Mouse (Mus musculus): ENCODE measurements at regions not wholly inside any gene's neighbourhood (a gene's known extent, or its start where the extent isn't known, plus 50 kb on each side); places are given as distances from the start of the nearest gene placed in this dataset.

DNA sequence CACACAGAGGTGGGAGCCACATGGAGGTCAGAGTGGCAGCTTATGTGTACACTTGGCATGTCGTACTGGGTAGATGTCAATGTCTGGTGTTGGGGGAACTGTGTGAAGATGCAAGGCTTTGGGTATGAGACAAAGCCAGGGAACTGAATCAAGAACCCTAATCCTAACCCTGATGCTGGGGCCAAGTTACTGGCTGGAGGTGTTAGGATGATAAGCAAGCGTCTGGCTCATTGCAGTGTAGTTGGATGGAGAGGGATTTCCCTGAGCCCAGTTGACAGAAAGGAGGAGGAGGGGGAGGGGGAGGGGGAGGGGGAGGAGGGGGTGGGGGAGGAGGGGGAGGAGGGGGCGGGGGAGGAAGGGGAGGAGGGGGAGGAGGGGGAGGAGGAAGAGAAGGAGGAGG lies 426.3 kb downstream of the Lrig3 start:
- no peak for TF ChIP-seq POLR2A (IDR thresholded peaks at IDR 0.05; ENCODE audit: extremely low read depth, insufficient read depth, low read length)
- no peak for TF ChIP-seq CTCF (IDR thresholded peaks at IDR 0.05; ENCODE audit: extremely low read depth, insufficient read depth, low read length)
